Mouse (Mus musculus) embryonic facial prominence, embryonic 14.5 days (tissue): Measurements from ENCODE around the gene Zfp346. TPM values are rescaled to one million over a fixed set of nuclear protein-coding genes. Genes with fewer than 3 reads are reported as not detected.

Experiments
- polyA plus RNA-seq: library from polyadenylated mRNA; unstranded; fragments of >200 nt; fragmentation: Nextera tagmentation; extraction: Ambion mirVana; gene quantifications from 2 replicates; pipeline ENCODE4 v1.2.1, GENCODE M21; 2014

Zfp346 gene
- polyA plus RNA-seq, 1 experiment from 2014 or later: 21.3 TPM

Other genes starting within 250 kb of the Zfp346 start
- gene Unc5a, start 155.9 kb upstream of the Zfp346 start, polyA plus RNA-seq: 4.5 and 4.6 TPM in 2 replicates
- gene Hk3, start 83.9 kb upstream of the Zfp346 start, polyA plus RNA-seq: 1.8 and 2.1 TPM in 2 replicates
- gene Uimc1, start 5.0 kb upstream of the Zfp346 start, polyA plus RNA-seq: 27.5 and 29.9 TPM in 2 replicates
- gene Gm17617, start 28.2 kb downstream of the Zfp346 start, polyA plus RNA-seq: not detected in 2 replicates
- gene Fgfr4, start 47.3 kb downstream of the Zfp346 start, polyA plus RNA-seq: 16.4 and 19.9 TPM in 2 replicates
- gene Nsd1, start 104.5 kb downstream of the Zfp346 start, polyA plus RNA-seq: 55.0 and 58.7 TPM in 2 replicates
- 413 and 451 TPM in 2 replicates for gene Prelid1, start 215.2 kb downstream of the Zfp346 start, polyA plus RNA-seq
- gene Rab24, start 216.6 kb downstream of the Zfp346 start, polyA plus RNA-seq: 92.1 and 102 TPM in 2 replicates
- gene Mxd3, start 224.5 kb downstream of the Zfp346 start, polyA plus RNA-seq: 36.0 and 39.4 TPM in 2 replicates